Mouse (Mus musculus) mammary gland, adult 2 months (tissue): Measurements from ENCODE around the gene Dctpp1. TPM values are rescaled to one million over a fixed set of nuclear protein-coding genes. Genes with fewer than 3 reads are reported as not detected.

ENCODE experiments used
- polyA plus RNA-seq: library from polyadenylated mRNA; depleted of rRNA; stranded (reverse); fragments of >200 nt; gene quantifications from 2 replicates; pipeline ENCODE4 v1.2.3, GENCODE M21; 2012; ENCODE audit warnings: low replicate concordance; rRNA removed

Dctpp1 gene
- polyA plus RNA-seq: 48.0 and 48.7 TPM in 2 replicates

DNA sequence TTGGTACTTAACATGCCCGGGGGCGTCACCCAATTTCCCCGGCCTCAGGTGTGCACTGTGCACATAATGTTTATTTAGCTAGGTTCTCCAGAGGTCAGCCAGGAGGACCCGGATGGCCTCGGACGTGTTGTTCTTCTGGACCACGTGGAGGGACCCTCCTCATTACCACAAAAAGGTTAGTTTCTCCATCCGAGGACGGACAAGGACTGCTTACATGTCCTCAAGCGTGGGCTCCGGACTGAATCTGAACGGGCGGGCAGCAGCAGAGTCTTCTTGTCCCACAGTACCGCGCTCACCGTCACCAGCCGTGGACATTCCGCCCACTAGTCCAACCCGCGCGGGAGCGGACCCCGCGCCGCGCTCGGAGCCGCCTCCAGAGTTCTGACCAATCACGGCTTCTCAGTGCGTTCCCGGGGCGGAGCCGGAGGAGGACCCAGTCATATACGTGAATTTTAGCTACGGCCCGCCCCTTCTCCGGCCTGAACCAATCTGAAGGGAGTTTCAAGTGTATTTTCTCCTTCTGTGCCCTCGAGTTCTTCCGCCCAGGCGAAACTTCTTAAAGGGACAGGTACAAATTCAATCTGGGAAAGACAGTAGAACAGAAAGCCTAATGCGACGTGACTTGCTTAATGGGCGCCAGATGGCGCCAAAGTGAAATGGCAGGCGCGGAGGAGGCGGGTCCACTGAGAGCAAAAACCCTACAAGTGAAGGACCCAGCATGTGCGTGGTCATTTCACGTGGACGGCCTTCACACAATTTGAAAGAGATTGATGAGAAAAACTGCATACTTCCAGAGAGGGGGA lies at the start of gene Dctpp1:
TSS of gene Dctpp1 (minus strand) at position 401 of the 803 bp plus-strand sequence.

DNA sequence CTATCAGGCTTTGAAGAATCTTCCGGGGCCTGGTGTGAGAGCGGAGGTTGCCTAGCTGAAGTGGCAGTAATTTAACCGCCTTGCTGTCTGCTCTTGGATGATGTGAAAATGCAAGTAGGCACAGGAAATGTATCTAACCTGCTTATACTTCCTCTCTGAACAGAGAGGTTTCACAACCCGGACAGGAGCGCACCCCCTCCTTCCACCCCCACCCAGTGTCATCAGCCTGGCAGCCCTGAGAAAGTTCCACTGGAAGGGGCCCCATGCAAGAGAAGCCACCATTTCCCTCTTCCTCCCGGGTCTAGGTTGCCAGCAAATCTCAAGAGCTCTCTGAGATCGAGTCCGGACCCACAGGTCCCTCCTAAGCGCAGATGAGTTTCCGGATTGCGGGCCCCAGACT lies 35.6 kb upstream of the Dctpp1 start, which contains the start of gene Itgal:
TSS of gene Itgal (plus strand) at position 163 of the 400 bp plus-strand sequence.

DNA sequence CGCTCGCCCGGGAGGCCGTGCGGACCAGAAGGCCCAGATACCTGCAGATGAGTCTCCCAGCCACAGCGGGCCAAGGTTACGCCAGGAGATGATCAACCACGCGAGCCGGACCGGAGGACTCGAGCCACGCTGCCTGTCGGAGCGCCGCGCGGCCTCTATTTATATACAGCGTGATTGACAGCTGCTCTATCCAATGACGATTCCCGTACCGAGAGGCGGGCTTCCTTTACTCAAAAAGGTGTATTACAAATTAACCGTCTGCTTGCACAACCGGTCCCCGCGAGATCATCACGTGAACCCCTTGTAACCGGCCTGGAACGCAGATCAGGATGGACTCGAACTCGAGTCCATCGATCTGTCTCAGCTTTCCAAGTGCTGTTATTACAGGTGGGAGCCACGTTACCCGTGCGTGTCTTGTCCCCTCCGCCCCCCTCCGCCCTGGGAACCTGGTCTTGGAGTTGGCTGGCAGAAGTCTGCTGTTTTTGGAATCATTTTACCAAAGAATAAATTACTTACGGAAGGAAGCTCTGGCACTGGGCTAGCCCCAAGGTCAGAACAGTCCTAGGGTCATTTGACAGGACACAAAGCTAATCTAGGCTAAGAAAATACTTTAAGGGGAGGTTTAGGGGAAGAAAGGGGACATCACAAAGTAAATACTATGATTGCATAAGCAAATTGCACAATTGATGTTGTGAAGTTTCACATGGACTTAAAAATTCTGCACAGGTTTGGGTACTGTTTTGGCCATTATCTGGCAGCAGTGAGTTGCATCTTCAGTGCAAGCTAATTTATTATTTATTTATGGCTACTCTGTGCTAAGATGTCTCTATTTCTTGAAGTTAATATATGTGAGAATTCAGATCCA lies 13.6 kb upstream of the Dctpp1 start, which contains the start of gene Sephs2:
TSS of gene Sephs2 (minus strand) at position 131 of the 865 bp plus-strand sequence.

GRCm38 (mm10) chr7:127243870-127244657 lies 16.4 kb downstream of the Dctpp1 start, which contains the start of gene Zfp771:
Zfp771 (plus strand) TSS chr7:127244274.

GRCm38 (mm10) chr7:127232622-127233367 lies 27.7 kb downstream of the Dctpp1 start, which contains the start of the genes Zfp553 and Sept1:
Zfp553 (plus strand) TSS chr7:127233061.
Sept1 (minus strand) TSS chr7:127233130.

DNA sequence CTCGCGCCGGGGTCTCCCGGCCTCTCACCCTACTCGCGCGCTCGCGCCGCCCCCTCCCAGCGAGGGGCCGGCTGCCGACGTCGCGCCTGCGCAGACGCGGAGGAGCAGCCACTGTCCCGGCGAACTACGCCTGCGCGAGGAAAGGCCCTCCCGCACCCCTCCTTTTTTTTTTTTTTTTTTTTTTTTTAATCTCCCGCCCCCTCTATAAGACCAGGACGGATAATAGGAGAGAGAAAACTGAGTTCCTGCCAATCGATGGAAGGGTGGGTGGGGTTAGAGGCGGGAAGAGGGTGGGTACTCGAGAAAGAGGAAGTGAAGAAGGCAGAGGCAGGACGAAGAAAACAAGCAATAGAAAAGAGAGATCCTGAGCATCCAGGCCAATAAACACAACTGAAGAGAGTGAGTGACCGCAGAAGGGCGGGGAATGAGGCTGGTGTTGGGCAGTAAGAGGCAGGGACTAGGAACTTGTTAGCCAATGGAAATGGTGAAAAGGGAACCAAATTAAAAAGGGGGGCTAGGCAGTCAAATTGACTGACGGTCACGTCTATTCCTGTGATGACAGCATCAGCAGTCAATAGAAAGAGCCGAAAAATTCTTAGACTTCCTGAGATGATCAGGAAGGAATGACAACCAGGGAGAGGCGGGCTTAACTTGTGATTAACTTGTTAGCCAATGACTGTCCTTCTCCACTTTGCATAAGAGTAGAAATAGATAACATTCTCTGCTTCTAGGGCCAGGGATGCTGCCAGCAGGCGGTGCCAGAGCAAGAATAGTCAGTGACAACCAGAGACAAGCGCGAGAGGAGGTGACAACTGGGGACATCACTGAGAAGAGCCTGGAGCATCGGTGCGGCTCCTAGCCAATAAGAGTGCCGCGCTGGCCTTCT lies 51.7 kb downstream of the Dctpp1 start, which contains the start of gene Mylpf:
TSS of gene Mylpf (plus strand) at position 338 of the 886 bp plus-strand sequence.

DNA sequence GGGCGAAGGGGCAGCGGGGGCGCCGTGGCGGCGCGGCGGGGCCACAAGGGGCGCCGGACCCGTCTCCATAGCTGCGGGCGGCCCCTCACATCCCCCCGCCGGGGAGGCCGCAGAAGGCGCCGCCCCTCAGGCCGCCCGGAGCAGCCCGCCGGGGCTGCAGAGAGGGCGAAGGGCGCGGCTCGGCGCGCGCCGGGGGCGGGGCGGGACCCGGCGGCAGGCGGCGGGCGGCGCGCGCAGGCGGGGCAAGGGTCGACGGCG lies 52.3 kb downstream of the Dctpp1 start, which contains the start of gene Tbc1d10b:
TSS of gene Tbc1d10b (minus strand) at position 174 of the 258 bp plus-strand sequence.

Other genes starting within 250 kb of the Dctpp1 start
- 90.2 and 123 TPM in 2 replicates for gene Mvp, start 246.1 kb downstream of the Dctpp1 start, polyA plus RNA-seq
- gene Pagr1b, start 244.2 kb downstream of the Dctpp1 start, polyA plus RNA-seq: 2.4 and 3.3 TPM in 2 replicates
- gene Pagr1a, start 243.4 kb downstream of the Dctpp1 start, polyA plus RNA-seq: 0.93 and 1.2 TPM in 2 replicates
- gene Gm42742, start 239.6 kb downstream of the Dctpp1 start, polyA plus RNA-seq: 26.4 and 46.4 TPM in 2 replicates
- gene Prrt2, start 239.5 kb downstream of the Dctpp1 start, polyA plus RNA-seq: 22.2 and 31.3 TPM in 2 replicates
- 126 and 431 TPM in 2 replicates for gene Maz, start 233.7 kb downstream of the Dctpp1 start, polyA plus RNA-seq
- 1.8 and 2.1 TPM in 2 replicates for gene Kif22, start 218.2 kb downstream of the Dctpp1 start, polyA plus RNA-seq
- 0.34 TPM in 1 of 2 replicates, not detected in the other for gene Zg16, start 173.4 kb downstream of the Dctpp1 start, polyA plus RNA-seq
- gene AI467606, start 169.3 kb downstream of the Dctpp1 start, polyA plus RNA-seq: 52.3 and 188 TPM in 2 replicates
- 7.9 and 9.5 TPM in 2 replicates for gene Qprt, start 138.5 kb downstream of the Dctpp1 start, polyA plus RNA-seq
- 27.8 and 37.7 TPM in 2 replicates for gene Spn, start 122.9 kb downstream of the Dctpp1 start, polyA plus RNA-seq
- 20.9 and 26.3 TPM in 2 replicates for gene Cd2bp2, start 64.7 kb downstream of the Dctpp1 start, polyA plus RNA-seq
- gene Tbc1d10b, start 52.2 kb downstream of the Dctpp1 start, polyA plus RNA-seq: 33.9 and 43.0 TPM in 2 replicates
- 1.2 and 1,692 TPM in 2 replicates for gene Mylpf, start 51.8 kb downstream of the Dctpp1 start, polyA plus RNA-seq
- 9.6 and 16.8 TPM in 2 replicates for gene Zfp553, start 27.6 kb downstream of the Dctpp1 start, polyA plus RNA-seq
- gene Sept1, start 27.6 kb downstream of the Dctpp1 start, polyA plus RNA-seq: 75.4 and 186 TPM in 2 replicates
- gene Zfp771, start 16.4 kb downstream of the Dctpp1 start, polyA plus RNA-seq: 47.0 and 163 TPM in 2 replicates
- 26.2 and 37.4 TPM in 2 replicates for gene Sephs2, start 13.3 kb upstream of the Dctpp1 start, polyA plus RNA-seq
- 50.2 and 53.8 TPM in 2 replicates for gene Itgal, start 35.6 kb upstream of the Dctpp1 start, polyA plus RNA-seq
- 28.7 and 45.9 TPM in 2 replicates for gene Zfp768, start 84.9 kb upstream of the Dctpp1 start, polyA plus RNA-seq
- gene Zfp747, start 115.3 kb upstream of the Dctpp1 start, polyA plus RNA-seq: 7.4 and 8.2 TPM in 2 replicates
- gene 9130019O22Rik, start 126.5 kb upstream of the Dctpp1 start, polyA plus RNA-seq: 4.1 TPM in 2 replicates
- gene E430018J23Rik, start 132.9 kb upstream of the Dctpp1 start, polyA plus RNA-seq: 5.7 and 7.7 TPM in 2 replicates
- gene Zfp764, start 146.1 kb upstream of the Dctpp1 start, polyA plus RNA-seq: 6.5 and 8.7 TPM in 2 replicates
- gene Zfp688, start 161.4 kb upstream of the Dctpp1 start, polyA plus RNA-seq: 16.2 and 30.6 TPM in 2 replicates
- 4.8 and 7.4 TPM in 2 replicates for gene Zfp689, start 188.4 kb upstream of the Dctpp1 start, polyA plus RNA-seq
- gene Prr14, start 198.9 kb upstream of the Dctpp1 start, polyA plus RNA-seq: 89.9 and 116 TPM in 2 replicates
- 23.0 and 53.9 TPM in 2 replicates for gene Fbrs, start 218.5 kb upstream of the Dctpp1 start, polyA plus RNA-seq